Mouse (Mus musculus): Measurements from ENCODE around the gene Cspg4. TPM values are rescaled to one million over a fixed set of nuclear protein-coding genes. Genes with fewer than 3 reads are reported as not detected.

Gene Cspg4
- polyA plus RNA-seq, 1 experiment from 2014 or later, result 13.8 TPM

DNA sequence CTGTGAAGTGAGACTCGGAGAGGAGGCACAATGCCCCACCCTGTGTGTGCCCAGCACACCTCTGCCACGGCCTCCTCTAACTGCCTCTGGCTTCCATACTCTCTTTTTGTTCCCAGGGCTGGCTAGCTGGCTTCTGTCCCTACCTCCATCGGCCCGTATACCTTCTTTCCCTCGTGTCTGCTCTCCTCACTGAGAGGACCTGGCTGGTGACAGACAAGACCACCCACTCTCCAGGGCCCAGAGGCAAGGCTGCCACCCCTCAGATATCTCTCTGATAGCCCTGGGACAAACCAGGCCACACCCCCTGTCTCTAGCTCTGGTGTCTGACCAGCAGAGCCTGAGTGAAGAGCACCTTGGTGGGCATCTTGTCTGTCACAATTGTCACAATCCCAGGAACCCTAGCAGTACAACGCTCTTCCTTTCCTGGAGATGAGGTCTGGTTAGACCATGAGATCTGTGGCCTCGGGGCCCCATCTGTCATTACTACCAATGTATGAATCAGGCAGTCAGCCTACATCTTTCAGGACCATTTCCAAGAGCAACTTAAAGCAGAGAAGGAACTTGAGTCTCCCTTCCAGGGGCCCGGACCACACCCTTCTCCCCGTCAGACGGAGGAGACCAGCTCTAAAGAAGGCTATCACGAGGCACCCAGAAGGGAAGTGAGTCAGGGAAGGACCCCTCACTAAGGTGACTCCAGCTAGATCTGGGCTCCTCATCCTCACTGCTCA lies 1.0 kb downstream of the Cspg4 start:
- Histone ChIP-seq H3K9me3 (no peaks in the 10 kb centered on the region), H3K4me2 (peak overlapping the region; percentile 68), H3K27me3 (peaks cover 4% of the 10 kb centered on the region; the same call in 1 of the 2 replicates), H3K4me1 (replicated peaks) (peaks cover 74% of the 10 kb centered on the region), H3K4me3 (replicated peaks) (peak overlapping the region; percentile 51), H3K36me3 (no peaks in the 10 kb centered on the region), H3K9ac (replicated peaks) (peak overlapping the region; percentile 72), H3K27ac (peak overlapping the region; percentile 76; the same call in 1 of the 2 replicates)
- ATAC-seq (ENCODE audit: insufficient number of reproducible peaks, insufficient read depth, low FRiP score, low TSS enrichment, low read depth), result no peak
- WGBS, result 66% methylated on average over 11 of the region's 11 CpGs

DNA sequence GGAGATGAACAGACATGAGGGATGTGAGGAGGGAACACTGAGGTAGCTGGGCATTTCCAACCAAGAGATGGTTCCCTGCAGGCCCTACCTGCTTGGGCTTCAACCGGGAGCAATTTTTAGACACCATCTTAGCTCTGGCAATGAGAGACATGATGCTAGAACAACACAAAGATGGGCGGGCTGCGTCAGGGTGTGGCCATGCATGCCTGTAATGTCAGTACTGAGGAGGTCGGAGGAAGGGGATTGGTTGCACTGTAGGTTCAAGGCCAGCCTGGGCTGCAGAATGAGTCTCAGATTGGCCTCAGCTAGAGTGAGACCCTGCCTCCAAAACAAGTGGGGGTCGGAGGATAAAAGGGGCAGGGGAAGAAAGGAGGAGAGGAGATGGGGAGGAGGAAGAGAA lies 1.6 kb downstream of the Cspg4 start:
- H3K36me3 ChIP-seq, result no peaks in the 10 kb centered on the region
- peak overlapping the region; percentile 51 for H3K4me3 ChIP-seq (replicated peaks)
- peak overlapping the region; percentile 72 for H3K9ac ChIP-seq (replicated peaks)
- no peak for ATAC-seq (ENCODE audit: insufficient number of reproducible peaks, insufficient read depth, low FRiP score, low TSS enrichment, low read depth)
- H3K9me3 ChIP-seq, result no peaks in the 10 kb centered on the region
- H3K27me3 ChIP-seq, result peaks cover 4% of the 10 kb centered on the region; the same call in 1 of the 2 replicates
- peak overlapping the region; percentile 68 for H3K4me2 ChIP-seq
- WGBS, result 83% methylated on average over 5 of the region's 5 CpGs
- H3K27ac ChIP-seq, result peak overlapping the region; percentile 76; the same call in 1 of the 2 replicates
- H3K4me1 ChIP-seq (replicated peaks), result peaks cover 79% of the 10 kb centered on the region

DNA sequence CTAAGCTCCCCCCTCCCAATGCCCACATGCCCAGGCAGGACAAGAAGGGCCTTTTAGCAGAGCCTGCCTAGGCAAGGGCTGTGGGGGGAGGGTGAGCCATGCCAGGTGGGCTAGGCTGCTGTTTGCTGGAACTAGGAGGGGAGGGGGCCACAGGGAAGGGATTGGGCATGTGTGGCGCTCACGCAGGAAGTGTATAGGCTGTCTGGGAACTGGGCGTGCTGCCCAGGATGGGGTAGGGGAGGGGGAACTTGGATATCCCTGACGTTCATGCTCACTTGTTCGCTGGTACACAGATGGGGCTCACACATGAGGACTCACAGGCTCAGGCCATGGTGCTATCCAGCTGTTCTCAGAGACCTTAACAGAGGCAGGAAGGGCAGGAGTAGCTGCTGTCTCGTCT lies 3.5 kb downstream of the Cspg4 start:
- ATAC-seq (ENCODE audit: insufficient number of reproducible peaks, insufficient read depth, low FRiP score, low TSS enrichment, low read depth), result peak; percentile 27; the same call in 1 of the 2 replicates
- H3K27me3 ChIP-seq, result peaks cover 4% of the 10 kb centered on the region; the same call in 1 of the 2 replicates
- H3K4me2 ChIP-seq, result peak overlapping the region; percentile 68
- H3K4me1 ChIP-seq (replicated peaks), result peaks cover 94% of the 10 kb centered on the region
- 0 out of 2 replicates have a peak overlapping the region, but pooled peaks have one; percentile 51 for H3K4me3 ChIP-seq (replicated peaks)
- H3K9me3 ChIP-seq, result no peaks in the 10 kb centered on the region
- peak overlapping the region; percentile 76 for H3K27ac ChIP-seq
- H3K9ac ChIP-seq (replicated peaks), result peak overlapping the region; percentile 42; the same call in 1 of the 2 replicates
- H3K36me3 ChIP-seq, result no peaks in the 10 kb centered on the region
- 32% methylated on average over 6 of the region's 6 CpGs for WGBS

DNA sequence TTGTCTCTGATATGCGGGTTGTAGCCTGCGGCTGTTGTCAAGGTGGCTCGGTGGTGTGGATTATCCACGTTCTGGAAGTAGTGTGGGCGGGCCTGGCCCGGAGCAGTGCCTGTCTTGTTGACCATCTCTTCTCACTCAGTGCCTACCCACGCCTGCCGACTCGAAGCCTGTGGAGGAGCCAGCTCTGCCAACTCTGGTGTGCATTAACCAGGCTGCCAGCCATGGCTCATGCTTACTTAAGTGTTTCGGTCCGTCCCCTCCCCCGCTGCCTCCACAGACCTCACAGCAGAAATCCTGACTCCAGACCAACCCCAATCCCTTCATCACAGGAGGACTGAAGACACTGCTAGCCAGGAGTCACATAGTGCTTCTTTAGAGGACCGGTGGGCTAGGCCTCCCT lies 4.7 kb downstream of the Cspg4 start:
- no peaks in the 10 kb centered on the region for H3K36me3 ChIP-seq
- ATAC-seq (ENCODE audit: insufficient number of reproducible peaks, insufficient read depth, low FRiP score, low TSS enrichment, low read depth), result no peak
- no peaks in the 10 kb centered on the region for H3K9me3 ChIP-seq
- peaks cover 94% of the 10 kb centered on the region for H3K4me1 ChIP-seq (replicated peaks)
- no peak overlapping the region for H3K27ac ChIP-seq
- no peak overlapping the region for H3K4me3 ChIP-seq (replicated peaks)
- H3K4me2 ChIP-seq, result no peak overlapping the region
- WGBS, result 75% methylated on average over 13 of the region's 13 CpGs
- no peak overlapping the region for H3K9ac ChIP-seq (replicated peaks)
- H3K27me3 ChIP-seq, result peaks cover 4% of the 10 kb centered on the region; the same call in 1 of the 2 replicates

DNA sequence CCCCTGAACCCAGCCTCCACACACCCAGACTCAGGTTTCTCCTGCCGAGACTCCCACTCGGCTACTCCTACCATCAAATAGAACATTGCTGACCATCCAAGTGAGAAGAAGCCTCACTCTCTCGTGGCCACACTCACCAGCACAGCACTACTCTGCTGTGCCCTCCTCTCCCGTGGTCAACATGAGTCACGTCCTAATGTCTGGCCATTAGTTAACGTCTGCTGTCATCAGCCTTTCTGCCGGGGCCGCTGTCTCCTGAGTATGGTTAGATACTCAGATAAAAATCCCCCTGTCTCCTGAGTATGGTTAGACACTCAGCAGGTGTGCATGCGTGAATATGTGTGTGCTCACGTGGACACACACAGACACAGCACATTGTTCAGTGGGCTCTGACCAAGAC lies 5.9 kb downstream of the Cspg4 start:
- WGBS, result 54% methylated on average over 10 of the region's 10 CpGs
- H3K9me3 ChIP-seq, result no peaks in the 10 kb centered on the region
- H3K36me3 ChIP-seq, result no peaks in the 10 kb centered on the region
- ATAC-seq (ENCODE audit: insufficient number of reproducible peaks, insufficient read depth, low FRiP score, low TSS enrichment, low read depth), result no peak
- no peak overlapping the region for H3K4me3 ChIP-seq (replicated peaks)
- H3K27ac ChIP-seq, result no peak overlapping the region
- H3K4me2 ChIP-seq, result no peak overlapping the region
- peaks cover 83% of the 10 kb centered on the region for H3K4me1 ChIP-seq (replicated peaks)
- H3K9ac ChIP-seq (replicated peaks), result no peak overlapping the region
- peaks cover 1% of the 10 kb centered on the region; the same call in 1 of the 2 replicates for H3K27me3 ChIP-seq

DNA sequence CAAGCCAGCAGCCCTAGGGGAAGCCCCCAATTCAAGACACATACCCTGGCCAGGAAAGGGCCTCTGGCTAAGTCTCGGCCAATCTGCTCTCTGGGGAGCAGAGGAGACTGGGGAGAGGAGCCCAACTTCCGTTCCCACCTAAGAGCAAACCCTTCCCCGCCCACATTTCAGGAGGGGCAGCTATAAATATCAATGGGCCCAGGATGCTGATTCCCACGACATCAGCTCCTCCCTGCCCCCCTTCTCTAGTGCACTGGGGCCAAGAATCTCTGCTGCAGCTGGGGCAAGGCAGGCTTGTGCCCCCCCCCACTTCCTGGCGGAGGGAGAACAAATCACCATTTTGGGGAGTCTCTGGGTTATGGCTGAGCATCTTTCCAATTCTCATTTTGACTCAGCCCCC lies 6.4 kb downstream of the Cspg4 start:
- Histone ChIP-seq H3K4me2 (no peak overlapping the region), H3K36me3 (no peaks in the 10 kb centered on the region), H3K27ac (no peak overlapping the region), H3K9ac (replicated peaks) (no peak overlapping the region), H3K4me1 (replicated peaks) (peaks cover 78% of the 10 kb centered on the region), H3K27me3 (no peaks in the 10 kb centered on the region; the same call in 1 of the 2 replicates), H3K4me3 (replicated peaks) (no peak overlapping the region), H3K9me3 (no peaks in the 10 kb centered on the region)
- no peak for ATAC-seq (ENCODE audit: insufficient number of reproducible peaks, insufficient read depth, low FRiP score, low TSS enrichment, low read depth)
- WGBS, result 38% methylated on average over 5 of the region's 5 CpGs

DNA sequence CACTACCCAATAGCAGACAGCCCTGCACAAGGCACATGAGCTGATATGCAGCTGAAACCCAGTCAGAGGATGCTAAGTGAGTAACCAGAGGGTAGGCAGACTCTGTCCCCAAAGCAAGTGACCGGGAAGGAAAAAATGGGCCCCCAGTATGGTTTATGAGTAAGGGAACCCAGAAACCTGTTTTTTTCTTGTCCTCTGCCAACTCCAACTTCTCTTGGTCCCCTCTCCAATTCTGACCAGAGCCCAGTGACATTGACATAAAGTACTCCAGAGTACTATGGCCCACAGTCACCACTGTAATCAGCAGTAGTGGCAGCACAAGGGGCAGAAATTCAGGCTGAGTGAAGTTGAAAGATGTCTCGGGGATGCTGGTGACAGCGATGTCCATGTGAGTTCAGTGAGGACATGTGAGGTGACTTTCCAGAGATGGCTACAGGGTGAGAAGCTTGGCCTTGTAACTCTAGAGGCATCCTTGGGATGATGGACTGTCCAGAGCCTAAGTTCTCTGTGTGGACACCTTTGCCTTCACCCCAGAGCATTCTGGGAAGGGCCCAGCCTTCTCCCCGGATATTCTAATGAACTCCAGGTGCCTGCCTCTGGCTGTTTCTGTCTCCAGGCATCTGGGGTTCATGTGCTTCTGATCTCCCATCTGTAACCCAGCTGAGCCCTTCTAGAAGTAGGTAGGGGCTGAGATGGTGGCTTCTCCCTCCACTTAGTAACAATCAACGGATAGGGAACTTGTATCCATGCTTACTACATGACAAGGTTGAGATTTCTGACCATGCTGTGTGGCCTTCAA lies 7.5 kb downstream of the Cspg4 start:
- 0 out of 2 replicates have a peak overlapping the region, but pooled peaks have one; percentile 8 for H3K27ac ChIP-seq
- 65% methylated on average over 5 of the region's 5 CpGs for WGBS
- H3K9ac ChIP-seq (replicated peaks), result no peak overlapping the region
- H3K9me3 ChIP-seq, result no peaks in the 10 kb centered on the region
- ATAC-seq (ENCODE audit: insufficient number of reproducible peaks, insufficient read depth, low FRiP score, low TSS enrichment, low read depth), result no peak
- peaks cover 6% of the 10 kb centered on the region for H3K36me3 ChIP-seq
- H3K4me1 ChIP-seq (replicated peaks), result peaks cover 73% of the 10 kb centered on the region
- H3K4me3 ChIP-seq (replicated peaks), result no peak overlapping the region
- no peak overlapping the region for H3K4me2 ChIP-seq
- H3K27me3 ChIP-seq, result no peaks in the 10 kb centered on the region

DNA sequence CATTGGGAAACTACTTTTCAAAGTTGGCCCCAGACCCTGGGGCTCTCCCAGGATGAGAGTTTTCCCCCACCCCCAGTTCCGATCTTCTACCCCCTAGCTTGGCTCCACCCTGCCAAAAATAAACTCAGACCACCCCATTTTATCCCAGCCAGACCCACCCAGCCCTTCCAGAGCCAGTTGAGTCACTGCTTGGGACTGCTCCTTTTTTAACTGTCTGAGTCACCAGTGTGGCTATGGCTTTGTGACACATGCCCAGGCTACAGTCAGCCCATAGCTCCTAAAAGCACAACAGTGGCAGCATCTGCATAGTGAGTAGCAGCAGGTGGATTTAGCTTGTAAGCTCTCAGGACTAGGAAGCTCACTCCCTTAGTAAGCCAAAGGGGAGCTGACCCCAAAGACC lies 8.3 kb downstream of the Cspg4 start:
- Histone ChIP-seq H3K9me3 (no peaks in the 10 kb centered on the region), H3K4me3 (replicated peaks) (no peak overlapping the region), H3K27me3 (no peaks in the 10 kb centered on the region), H3K27ac (0 out of 2 replicates have a peak overlapping the region, but pooled peaks have one; percentile 35), H3K4me1 (replicated peaks) (peaks cover 70% of the 10 kb centered on the region), H3K9ac (replicated peaks) (no peak overlapping the region), H3K36me3 (peaks cover 6% of the 10 kb centered on the region), H3K4me2 (no peak overlapping the region)
- no peak for ATAC-seq (ENCODE audit: insufficient number of reproducible peaks, insufficient read depth, low FRiP score, low TSS enrichment, low read depth)
- WGBS, result 81% methylated on average over 1 of the region's 1 CpGs

DNA sequence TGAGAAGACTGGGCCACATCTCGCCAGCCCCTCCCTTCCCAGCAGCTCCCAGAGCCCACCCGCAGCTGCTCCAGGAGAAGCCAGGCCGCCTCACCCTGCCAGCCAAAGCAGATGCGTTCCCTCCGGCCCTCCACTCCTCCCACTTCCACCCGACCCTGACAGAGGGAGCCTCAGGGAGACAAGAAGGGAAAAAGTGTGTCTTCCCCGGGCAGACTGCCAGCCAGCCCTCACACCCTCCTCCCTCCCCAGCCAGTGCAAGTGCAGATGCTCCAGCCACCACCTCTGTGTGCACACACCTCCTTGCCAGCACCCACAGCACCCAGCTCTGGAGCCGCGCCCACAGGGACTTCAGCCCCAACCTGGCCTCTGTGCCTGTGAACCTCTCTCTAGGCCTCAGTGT lies 12.0 kb downstream of the Cspg4 start:
- no peak overlapping the region; the same call in 1 of the 2 replicates for H3K9ac ChIP-seq (replicated peaks)
- peaks cover 68% of the 10 kb centered on the region for H3K4me1 ChIP-seq (replicated peaks)
- no peak overlapping the region for H3K4me3 ChIP-seq (replicated peaks)
- peaks cover 6% of the 10 kb centered on the region for H3K36me3 ChIP-seq
- H3K9me3 ChIP-seq, result no peaks in the 10 kb centered on the region
- no peak overlapping the region for H3K4me2 ChIP-seq
- H3K27ac ChIP-seq, result no peak overlapping the region
- H3K27me3 ChIP-seq, result no peaks in the 10 kb centered on the region
- WGBS, result 50% methylated on average over 9 of the region's 9 CpGs
- no peak for ATAC-seq (ENCODE audit: insufficient number of reproducible peaks, insufficient read depth, low FRiP score, low TSS enrichment, low read depth)

DNA sequence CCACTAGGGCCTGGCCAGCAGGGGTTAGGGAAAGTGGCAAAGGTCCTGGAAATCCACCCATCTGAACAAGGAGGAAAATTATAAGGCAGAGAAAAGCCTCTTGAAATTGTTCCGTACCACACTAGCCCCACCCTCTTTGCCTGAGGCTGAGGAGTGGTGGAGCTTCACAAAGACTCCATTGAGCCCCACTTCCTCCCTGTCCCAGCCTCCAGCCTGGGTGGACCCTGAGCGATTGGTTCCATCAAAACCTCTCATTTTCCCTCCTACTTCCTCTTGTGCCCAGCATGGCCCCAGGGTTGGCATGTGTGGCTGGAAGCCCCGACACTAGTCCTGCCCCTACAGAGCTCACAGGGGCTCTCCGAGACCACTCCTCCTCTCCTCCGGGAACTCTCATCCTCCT lies 12.5 kb downstream of the Cspg4 start:
- no peaks in the 10 kb centered on the region for H3K9me3 ChIP-seq
- no peak overlapping the region for H3K27ac ChIP-seq

DNA sequence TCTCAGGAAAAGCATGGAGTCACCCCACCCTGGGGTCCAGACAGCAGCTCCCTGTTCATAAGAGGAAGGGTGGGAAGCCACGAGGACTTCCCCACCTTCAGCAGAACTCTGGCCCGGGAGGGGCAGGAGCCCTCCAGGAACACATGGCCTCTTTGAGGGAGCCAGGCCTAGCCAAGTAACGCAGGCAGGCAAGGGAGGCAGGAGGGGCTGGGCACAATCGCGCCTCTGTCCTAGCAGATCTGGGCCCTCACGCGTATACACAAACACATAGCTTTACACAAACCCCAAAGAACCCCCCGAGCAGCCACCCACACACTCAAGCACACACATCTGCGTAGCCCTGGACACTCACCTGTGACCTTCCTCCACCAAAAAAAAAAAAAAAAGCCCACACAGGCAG lies 16.0 kb downstream of the Cspg4 start:
- H3K9me3 ChIP-seq, result no peaks in the 10 kb centered on the region
- peaks cover 62% of the 10 kb centered on the region for H3K4me1 ChIP-seq (replicated peaks)
- 41% methylated on average over 9 of the region's 9 CpGs for WGBS
- H3K4me2 ChIP-seq, result peak overlapping the region; percentile 5; the same call in 1 of the 2 replicates
- ATAC-seq (ENCODE audit: insufficient number of reproducible peaks, insufficient read depth, low FRiP score, low TSS enrichment, low read depth), result peak; percentile 52
- no peaks in the 10 kb centered on the region for H3K27me3 ChIP-seq
- H3K36me3 ChIP-seq, result peaks cover 26% of the 10 kb centered on the region
- H3K27ac ChIP-seq, result peak overlapping the region; percentile 94
- H3K9ac ChIP-seq (replicated peaks), result no peak overlapping the region
- H3K4me3 ChIP-seq (replicated peaks), result no peak overlapping the region

More for the DNA sequence above, 12.5 kb downstream of the Cspg4 start:
- Histone ChIP-seq H3K36me3 (peaks cover 6% of the 10 kb centered on the region), H3K4me3 (replicated peaks) (no peak overlapping the region), H3K4me1 (replicated peaks) (peaks cover 68% of the 10 kb centered on the region), H3K27me3 (no peaks in the 10 kb centered on the region), H3K9ac (replicated peaks) (no peak overlapping the region), H3K4me2 (no peak overlapping the region)
- WGBS, result 77% methylated on average over 5 of the region's 5 CpGs
- ATAC-seq (ENCODE audit: insufficient number of reproducible peaks, insufficient read depth, low FRiP score, low TSS enrichment, low read depth), result no peak
